Mouse (Mus musculus) erythroblast, embryonic 14.5 days (primary cell): Measurements from ENCODE around the gene Insig2. TPM values are rescaled to one million over a fixed set of nuclear protein-coding genes. Genes with fewer than 3 reads are reported as not detected.

Experiments used
- H3K27me3 ChIP-seq: 2 replicates; pipeline ENCODE4 v1.6.1; 2012; ENCODE audit warnings: inconsistent platforms; ENCODE audit not compliant: control insufficient read depth
- H3K36me3 ChIP-seq: 2 replicates; pipeline ENCODE4 v1.6.1; 2012; ENCODE audit warnings: mild to moderate bottlenecking, inconsistent platforms; ENCODE audit not compliant: control insufficient read depth
- H3K4me1 ChIP-seq: 2 replicates; pipeline ENCODE4 v1.6.1; 2012; ENCODE audit warnings: inconsistent platforms; ENCODE audit not compliant: control insufficient read depth
- H3K4me3 ChIP-seq: replicated peaks from 2 replicates; pipeline ENCODE3; 2012; ENCODE audit warnings: moderate library complexity, mild to moderate bottlenecking, inconsistent platforms
- H3K9me3 ChIP-seq: 2 replicates; pipeline ENCODE4 v1.6.1; 2012; ENCODE audit warnings: low read length, inconsistent platforms, mixed read lengths; ENCODE audit not compliant: control insufficient read depth
- GATA1 ChIP-seq: IDR thresholded peaks from 2 replicates; pipeline ENCODE4 v1.6.1; 2012; ENCODE audit warnings: low read length, inconsistent platforms, mixed read lengths
- TAL1 ChIP-seq: IDR thresholded peaks from 3 replicates; pipeline ENCODE4 v1.6.1; 2012; ENCODE audit warnings: low read length, inconsistent platforms, mixed read lengths
- polyA plus RNA-seq: library from polyadenylated mRNA; stranded (reverse); fragments of >175 nt; gene quantifications from 2 replicates; pipeline ENCODE4 v1.2.3, GENCODE M21; 2012

Gene Insig2
- polyA plus RNA-seq, 1 experiment = 0.45 TPM

GRCm38 (mm10) chr1:121329391-121329790 is 3.0 kb downstream of the Insig2 start:
- H3K9me3 ChIP-seq = no peaks in the 10 kb centered on the region
- no peaks in the 10 kb centered on the region for H3K36me3 ChIP-seq
- H3K4me3 ChIP-seq = no peak overlapping the region
- TF ChIP-seq TAL1 = no peak
- TF ChIP-seq GATA1 = no peak
- H3K4me1 ChIP-seq = peaks cover 20% of the 10 kb centered on the region
- no peaks in the 10 kb centered on the region for H3K27me3 ChIP-seq

GRCm38 (mm10) chr1:121328193-121328555 is 4.2 kb downstream of the Insig2 start:
- Histone ChIP-seq H3K9me3 (no peaks in the 10 kb centered on the region), H3K4me1 (peaks cover 20% of the 10 kb centered on the region), H3K27me3 (no peaks in the 10 kb centered on the region), H3K36me3 (no peaks in the 10 kb centered on the region), H3K4me3 (peak overlapping the region; percentile 95)
- TF ChIP-seq TAL1 = no peak
- TF ChIP-seq GATA1 = no peak

GRCm38 (mm10) chr1:121327344-121328192 is 4.8 kb downstream of the Insig2 start:
- no peaks in the 10 kb centered on the region for H3K9me3 ChIP-seq
- H3K27me3 ChIP-seq = no peaks in the 10 kb centered on the region
- TF ChIP-seq TAL1 (no peak), GATA1 (no peak)
- peaks cover 20% of the 10 kb centered on the region for H3K4me1 ChIP-seq
- H3K4me3 ChIP-seq = peak overlapping the region; percentile 95
- H3K36me3 ChIP-seq = no peaks in the 10 kb centered on the region

- Histone ChIP-seq H3K4me1 (peaks cover 20% of the 10 kb centered on the region), H3K36me3 (no peaks in the 10 kb centered on the region), H3K4me3 (peak overlapping the region; percentile 95), H3K27me3 (no peaks in the 10 kb centered on the region), H3K9me3 (no peaks in the 10 kb centered on the region)
- no peak for TF ChIP-seq GATA1
- no peak for TF ChIP-seq TAL1
These were observed 5.6 kb downstream of the Insig2 start for GRCm38 (mm10) chr1:121326591-121327343.

- Histone ChIP-seq H3K36me3 (peaks cover 8% of the 10 kb centered on the region), H3K4me3 (no peak overlapping the region), H3K9me3 (no peaks in the 10 kb centered on the region), H3K4me1 (peaks cover 16% of the 10 kb centered on the region), H3K27me3 (no peaks in the 10 kb centered on the region)
- TF ChIP-seq GATA1 (no peak), TAL1 (no peak)
These were observed 8.9 kb downstream of the Insig2 start for GRCm38 (mm10) chr1:121323501-121323900.

- Histone ChIP-seq H3K27me3 (no peaks in the 10 kb centered on the region), H3K9me3 (no peaks in the 10 kb centered on the region), H3K36me3 (peaks cover 23% of the 10 kb centered on the region)
These were observed 17.5 kb downstream of the Insig2 start for GRCm38 (mm10) chr1:121314766-121315428.

GRCm38 (mm10) chr1:121313181-121313580 is 19.2 kb downstream of the Insig2 start:
- H3K27me3 ChIP-seq = no peaks in the 10 kb centered on the region
- H3K4me3 ChIP-seq = no peak overlapping the region
- H3K4me1 ChIP-seq = no peaks in the 10 kb centered on the region
- H3K36me3 ChIP-seq = peaks cover 15% of the 10 kb centered on the region
- H3K9me3 ChIP-seq = no peaks in the 10 kb centered on the region
- TF ChIP-seq GATA1 (no peak), TAL1 (no peak)

More at GRCm38 (mm10) chr1:121314766-121315428, 17.5 kb downstream of the Insig2 start:
- H3K4me1 ChIP-seq = no peaks in the 10 kb centered on the region
- H3K4me3 ChIP-seq = no peak overlapping the region
- TF ChIP-seq GATA1 = no peak
- TF ChIP-seq TAL1 = no peak

GRCm38 (mm10) chr1:121312326-121312725 is 20.1 kb downstream of the Insig2 start:
- Histone ChIP-seq H3K4me3 (no peak overlapping the region), H3K9me3 (no peaks in the 10 kb centered on the region), H3K27me3 (no peaks in the 10 kb centered on the region), H3K36me3 (peaks cover 15% of the 10 kb centered on the region), H3K4me1 (no peaks in the 10 kb centered on the region)
- no peak for TF ChIP-seq TAL1
- TF ChIP-seq GATA1 = no peak
